Mouse (Mus musculus): Measurements from ENCODE around the gene Lamc2. TPM values are rescaled to one million over a fixed set of nuclear protein-coding genes. Genes with fewer than 3 reads are reported as not detected.

Lamc2 gene
- polyA plus RNA-seq, 1 experiment: 37.5 TPM

DNA sequence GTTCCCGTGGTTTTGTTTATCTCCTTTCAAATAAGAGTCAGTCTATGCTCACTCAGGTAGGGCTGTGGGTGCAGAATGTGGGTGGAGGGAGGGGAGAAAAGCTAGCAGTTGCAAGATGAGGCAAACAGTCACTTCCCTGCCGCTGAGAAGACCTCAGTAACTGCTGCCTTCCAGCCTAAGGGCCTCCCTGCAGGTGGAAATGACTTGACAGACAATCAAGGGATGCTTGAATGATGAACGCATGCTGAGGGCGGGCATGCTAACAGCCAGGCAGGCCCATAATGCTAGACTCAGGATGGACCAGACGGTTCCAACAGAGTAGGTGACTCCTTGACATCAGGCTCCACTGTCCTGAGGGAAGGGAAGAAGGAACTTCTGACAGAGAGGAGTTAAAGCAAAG, 29.4 kb upstream of the Lamc2 start:
- Histone ChIP-seq H3K4me3 (replicated peaks; ENCODE audit: extremely low read depth, low read depth, low read length) (no peak overlapping the region), H3K4me1 (ENCODE audit: control insufficient read depth, insufficient read depth, low read length) (no peaks in the 10 kb centered on the region)
- TF ChIP-seq CTCF (IDR thresholded peaks at IDR 0.05; ENCODE audit: insufficient read depth, low read length): no peak
- TF ChIP-seq POLR2A (IDR thresholded peaks at IDR 0.05; ENCODE audit: borderline replicate concordance, extremely low read depth, low read depth, low read length): no peak
- 75% methylated on average over 5 of the region's 5 CpGs for WGBS
- no peak for DNase-seq

- DNase-seq: no peak
- Histone ChIP-seq H3K4me3 (replicated peaks; ENCODE audit: extremely low read depth, low read depth, low read length) (no peak overlapping the region), H3K4me1 (ENCODE audit: control insufficient read depth, insufficient read depth, low read length) (no peaks in the 10 kb centered on the region)
- WGBS: 49% methylated on average over 4 of the region's 4 CpGs
- no peak for TF ChIP-seq CTCF (IDR thresholded peaks at IDR 0.05; ENCODE audit: insufficient read depth, low read length)
Observed at GRCm38 (mm10) chr1:153210992-153211391, 24.7 kb upstream of the Lamc2 start.

- Histone ChIP-seq H3K4me3 (replicated peaks; ENCODE audit: extremely low read depth, low read depth, low read length) (no peak overlapping the region), H3K4me1 (ENCODE audit: control insufficient read depth, insufficient read depth, low read length) (no peaks in the 10 kb centered on the region)
- DNase-seq: no peak
- no peak for TF ChIP-seq POLR2A (IDR thresholded peaks at IDR 0.05; ENCODE audit: borderline replicate concordance, extremely low read depth, low read depth, low read length)
- no peak for TF ChIP-seq CTCF (IDR thresholded peaks at IDR 0.05; ENCODE audit: insufficient read depth, low read length)
- 86% methylated on average over 2 of the region's 2 CpGs for WGBS
Observed at GRCm38 (mm10) chr1:153210198-153210597, 24.0 kb upstream of the Lamc2 start.

DNA sequence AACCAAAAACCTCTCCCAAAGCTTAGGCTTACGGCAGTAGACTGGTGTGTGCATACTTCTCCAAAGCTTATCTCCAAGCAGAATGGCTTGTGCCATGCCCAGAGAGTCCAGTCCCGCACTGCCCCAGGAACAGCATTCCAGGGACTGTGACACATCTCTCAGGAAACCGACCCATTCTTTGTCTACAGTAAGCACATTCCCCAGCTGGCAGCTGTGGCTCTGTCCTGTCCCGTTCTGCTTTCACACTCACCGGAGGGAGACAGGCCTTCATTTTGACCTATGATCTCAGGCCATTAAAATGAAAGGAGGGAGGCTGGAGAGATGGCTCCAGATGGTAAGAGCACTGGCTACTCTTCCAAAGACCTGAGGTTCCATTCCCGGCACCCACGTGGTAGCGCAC, 15.9 kb upstream of the Lamc2 start:
- no peak for DNase-seq
- 50% methylated on average over 8 of the region's 8 CpGs for WGBS
- TF ChIP-seq CTCF (IDR thresholded peaks at IDR 0.05; ENCODE audit: insufficient read depth, low read length) (no peak), POLR2A (IDR thresholded peaks at IDR 0.05; ENCODE audit: borderline replicate concordance, extremely low read depth, low read depth, low read length) (no peak)
- no peak overlapping the region for H3K4me3 ChIP-seq (replicated peaks; ENCODE audit: extremely low read depth, low read depth, low read length)
- no peaks in the 10 kb centered on the region; the same call in 1 of the 2 replicates for H3K4me1 ChIP-seq (ENCODE audit: control insufficient read depth, insufficient read depth, low read length)

- H3K4me3 ChIP-seq (replicated peaks; ENCODE audit: extremely low read depth, low read depth, low read length): no peak overlapping the region
- no peak for DNase-seq
- TF ChIP-seq POLR2A (IDR thresholded peaks at IDR 0.05; ENCODE audit: borderline replicate concordance, extremely low read depth, low read depth, low read length) (no peak), CTCF (IDR thresholded peaks at IDR 0.05; ENCODE audit: insufficient read depth, low read length) (no peak)
- WGBS: 32% methylated on average over 14 of the region's 14 CpGs
- no peaks in the 10 kb centered on the region; the same call in 1 of the 2 replicates for H3K4me1 ChIP-seq (ENCODE audit: control insufficient read depth, insufficient read depth, low read length)
Observed at GRCm38 (mm10) chr1:153201448-153201847, 15.2 kb upstream of the Lamc2 start.

DNA sequence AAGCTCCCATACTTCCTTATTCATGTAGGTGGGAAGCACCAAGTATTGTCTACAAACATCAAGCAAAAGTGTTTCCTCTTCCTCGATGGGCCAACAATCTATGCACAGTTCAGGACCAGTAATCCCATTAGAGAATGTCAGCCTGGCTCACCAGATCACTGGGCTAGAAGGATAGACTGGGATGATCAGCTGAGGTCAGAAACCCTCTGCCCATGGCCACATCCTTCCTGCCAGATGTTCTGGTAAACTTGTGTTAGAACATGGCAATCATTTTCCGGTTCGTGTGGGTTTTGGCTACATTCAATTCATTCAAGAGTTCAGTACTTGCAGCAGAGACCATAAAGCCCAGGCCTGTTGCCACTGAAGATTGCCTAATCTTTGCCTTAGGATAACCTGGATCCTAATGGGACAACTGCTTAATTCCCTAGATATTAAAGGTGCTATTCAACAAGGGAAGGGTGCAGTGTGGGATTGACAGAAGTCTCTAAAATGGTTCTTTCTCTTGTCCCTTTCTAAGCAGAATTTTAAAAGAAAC, 11.1 kb upstream of the Lamc2 start:
- no peak for DNase-seq
- 42% methylated on average over 3 of the region's 3 CpGs for WGBS
- no peaks in the 10 kb centered on the region; the same call in 1 of the 2 replicates for H3K4me1 ChIP-seq (ENCODE audit: control insufficient read depth, insufficient read depth, low read length)
- TF ChIP-seq CTCF (IDR thresholded peaks at IDR 0.05; ENCODE audit: insufficient read depth, low read length): no peak
- no peak for TF ChIP-seq POLR2A (IDR thresholded peaks at IDR 0.05; ENCODE audit: borderline replicate concordance, extremely low read depth, low read depth, low read length)
- no peak overlapping the region for H3K4me3 ChIP-seq (replicated peaks; ENCODE audit: extremely low read depth, low read depth, low read length)

DNA sequence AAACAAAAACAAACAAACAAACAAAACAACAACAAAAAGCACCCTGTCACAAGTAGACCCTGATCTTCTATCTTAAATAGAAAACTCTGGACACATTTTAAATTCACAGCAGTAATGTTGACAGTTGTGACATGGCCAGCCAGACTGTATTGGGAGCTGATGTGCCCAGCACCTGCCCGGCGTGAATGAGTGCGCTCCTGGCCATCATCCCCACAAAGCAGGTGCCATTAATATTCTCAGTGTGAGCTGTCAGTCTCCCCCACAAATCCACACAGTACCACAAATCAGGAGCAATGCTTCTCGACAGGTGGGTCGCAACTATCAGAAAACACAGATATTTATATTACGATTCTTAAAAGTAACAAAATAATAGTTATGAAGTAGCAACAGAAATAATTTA, 6.7 kb upstream of the Lamc2 start:
- TF ChIP-seq POLR2A (IDR thresholded peaks at IDR 0.05; ENCODE audit: borderline replicate concordance, extremely low read depth, low read depth, low read length) (no peak), CTCF (IDR thresholded peaks at IDR 0.05; ENCODE audit: insufficient read depth, low read length) (no peak)
- 99% methylated on average over 6 of the region's 6 CpGs for WGBS
- DNase-seq: no peak
- Histone ChIP-seq H3K4me1 (ENCODE audit: control insufficient read depth, insufficient read depth, low read length) (no peaks in the 10 kb centered on the region), H3K4me3 (replicated peaks; ENCODE audit: extremely low read depth, low read depth, low read length) (no peak overlapping the region)

DNA sequence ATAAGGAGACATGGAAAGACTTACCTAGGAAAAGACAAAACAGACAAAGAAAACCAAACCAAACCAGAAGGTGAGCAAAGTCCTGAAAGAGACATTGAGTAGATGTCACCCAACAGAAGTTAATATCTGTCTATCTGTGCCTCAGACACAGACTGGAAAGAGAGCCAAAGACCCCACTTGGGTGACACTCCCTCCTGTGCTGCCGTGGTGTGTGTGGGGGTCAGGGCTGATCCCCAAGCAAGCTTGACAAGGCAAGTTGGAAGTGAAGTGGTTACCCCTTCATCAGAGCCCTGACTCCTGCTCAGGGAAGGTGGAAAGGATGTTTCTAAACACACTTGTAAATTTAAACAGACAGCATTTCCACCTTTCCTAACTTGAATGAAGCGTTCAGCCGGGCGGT, 6.1 kb upstream of the Lamc2 start:
- no peak overlapping the region for H3K4me3 ChIP-seq (replicated peaks; ENCODE audit: extremely low read depth, low read depth, low read length)
- no peak for TF ChIP-seq POLR2A (IDR thresholded peaks at IDR 0.05; ENCODE audit: borderline replicate concordance, extremely low read depth, low read depth, low read length)
- no peak for TF ChIP-seq CTCF (IDR thresholded peaks at IDR 0.05; ENCODE audit: insufficient read depth, low read length)
- no peak for DNase-seq
- no peaks in the 10 kb centered on the region for H3K4me1 ChIP-seq (ENCODE audit: control insufficient read depth, insufficient read depth, low read length)
- 92% methylated on average over 4 of the region's 4 CpGs for WGBS

DNA sequence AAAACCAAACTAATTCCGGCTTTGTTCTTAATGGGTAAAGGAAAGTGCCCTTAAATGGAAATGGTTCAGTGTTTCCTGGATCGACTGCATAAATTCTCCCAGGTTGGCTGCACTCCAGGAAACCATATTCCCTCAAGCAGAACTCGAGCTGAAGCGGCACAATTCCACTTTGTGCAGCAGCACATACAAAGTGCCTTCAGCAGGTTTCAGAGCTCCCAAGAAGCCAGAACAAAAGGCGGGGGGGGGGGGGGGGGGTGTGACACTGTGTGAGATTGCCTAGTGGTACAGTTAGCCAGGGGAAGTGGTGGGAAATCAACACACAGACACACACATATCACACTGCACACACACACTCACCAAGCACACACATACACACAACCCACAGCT, 5.7 kb upstream of the Lamc2 start:
- Histone ChIP-seq H3K4me3 (replicated peaks; ENCODE audit: extremely low read depth, low read depth, low read length) (no peak overlapping the region), H3K4me1 (ENCODE audit: control insufficient read depth, insufficient read depth, low read length) (no peaks in the 10 kb centered on the region)
- 14% methylated on average over 5 of the region's 5 CpGs for WGBS
- DNase-seq: no peak
- TF ChIP-seq CTCF (IDR thresholded peaks at IDR 0.05; ENCODE audit: insufficient read depth, low read length): no peak

- WGBS: 48% methylated on average over 15 of the region's 15 CpGs
Observed at GRCm38 (mm10) chr1:153191237-153191942, 5.1 kb upstream of the Lamc2 start.

More at GRCm38 (mm10) chr1:153191237-153191942, 5.1 kb upstream of the Lamc2 start:
- TF ChIP-seq POLR2A (IDR thresholded peaks at IDR 0.05; ENCODE audit: borderline replicate concordance, extremely low read depth, low read depth, low read length) (no peak), CTCF (IDR thresholded peaks at IDR 0.05; ENCODE audit: insufficient read depth, low read length) (no peak)
- DNase-seq: no peak
- H3K4me1 ChIP-seq (ENCODE audit: control insufficient read depth, insufficient read depth, low read length): no peaks in the 10 kb centered on the region
- no peak overlapping the region for H3K4me3 ChIP-seq (replicated peaks; ENCODE audit: extremely low read depth, low read depth, low read length)

All from lung, adult 2 months (tissue).